29 mouse cellular contexts compared by ENCODE assay signal in the genomic region with DNA sequence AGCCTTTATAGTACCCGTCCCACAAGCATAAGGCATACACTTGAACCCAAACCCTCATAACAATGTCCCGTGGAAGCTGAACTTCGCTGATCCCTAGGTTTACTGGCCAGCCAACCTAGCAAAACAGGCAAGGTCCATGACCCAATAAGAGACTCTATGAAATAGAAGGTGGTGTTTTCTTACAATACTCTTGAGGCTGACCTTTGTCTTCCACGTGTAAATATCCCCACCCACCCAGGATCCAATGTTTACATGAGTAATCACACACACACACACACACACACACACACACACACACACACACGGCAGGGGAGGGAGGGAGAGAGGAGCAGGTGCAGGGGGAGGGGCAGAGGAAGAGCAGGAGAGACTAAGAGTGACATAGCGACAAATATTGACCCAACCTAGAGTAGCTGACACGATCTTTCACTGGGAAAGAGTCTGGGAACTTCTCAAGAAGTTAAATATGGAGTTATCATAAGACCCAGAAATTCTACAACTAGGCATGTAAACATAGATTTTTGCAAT.
"Had no signal": no experiment of that assay in that cellular context is flagged by ENCODE, and none has a peak within 500 bp of the region (broad histone marks: within the 10 kb centered on the region; RNA-seq: fewer than 3 reads in every experiment).

No protein-coding gene starts in this region.

- H3K4me1 ChIP-seq: heart, embryonic 13.5 days; hindbrain, embryonic 10.5 days; hindbrain, embryonic 12.5 days; kidney, embryonic 15.5 days; limb, embryonic 13.5 days; limb, embryonic 15.5 days; liver, embryonic 13.5 days; liver, embryonic 15.5 days had no signal

- H3K4me2 ChIP-seq: heart, embryonic 11.5 days; heart, embryonic 13.5 days; heart, embryonic 15.5 days; hindbrain, embryonic 12.5 days; hindbrain, embryonic 14.5 days; kidney, embryonic 15.5 days; limb, embryonic 13.5 days; limb, embryonic 15.5 days; liver, embryonic 13.5 days; liver, embryonic 15.5 days had no signal

- ATAC-seq: forebrain, postnatal 0 days; hindbrain, embryonic 16.5 days; inflammation-experienced regulatory T-cells, adult 6 months had no signal

- DNase-seq: forebrain, postnatal 0 days; gastrocnemius, postnatal 14 days; gastrocnemius, postnatal 36 days; heart, adult 11 months; heart, adult 2 months; heart, postnatal 14 days; heart, postnatal 4 days; kidney, adult 11 months; kidney, adult 2 months; kidney, adult 9 months; kidney, postnatal 14 days; kidney, postnatal 4 days; layer of hippocampus, adult 9-11 months; layer of hippocampus, postnatal 36 days; left cerebral cortex, postnatal 4 days; liver, embryonic 13.5 days had no signal

- H3K9ac ChIP-seq: forebrain, postnatal 0 days; heart, embryonic 13.5 days; heart, embryonic 15.5 days; hindbrain, embryonic 12.5 days; hindbrain, embryonic 14.5 days; kidney, embryonic 15.5 days; limb, embryonic 13.5 days; limb, embryonic 15.5 days; liver, embryonic 13.5 days; liver, embryonic 15.5 days had no signal

- H3K27me3 ChIP-seq: heart, embryonic 13.5 days; heart, embryonic 15.5 days; hindbrain, embryonic 12.5 days; kidney, embryonic 15.5 days; limb, embryonic 13.5 days; limb, embryonic 15.5 days; liver, embryonic 13.5 days; liver, embryonic 15.5 days had no signal

- H3K27ac ChIP-seq: heart, adult 2 months; heart, embryonic 13.5 days; heart, embryonic 15.5 days; hindbrain, embryonic 10.5 days; hindbrain, embryonic 12.5 days; hindbrain, embryonic 14.5 days; kidney, embryonic 15.5 days; kidney, postnatal 0 days; limb, embryonic 13.5 days; limb, embryonic 15.5 days; liver, embryonic 13.5 days; liver, embryonic 15.5 days had no signal

- H3K36me3 ChIP-seq: heart, embryonic 13.5 days; heart, embryonic 15.5 days; hindbrain, embryonic 10.5 days; hindbrain, embryonic 12.5 days; kidney, embryonic 15.5 days; limb, embryonic 13.5 days; limb, embryonic 15.5 days; liver, embryonic 13.5 days; liver, embryonic 15.5 days had no signal

- H3K9me3 ChIP-seq: heart, embryonic 13.5 days; heart, embryonic 15.5 days; hindbrain, embryonic 10.5 days; hindbrain, embryonic 12.5 days; kidney, embryonic 15.5 days; limb, embryonic 13.5 days; limb, embryonic 15.5 days; liver, embryonic 13.5 days; liver, embryonic 15.5 days had no signal

- H3K4me3 ChIP-seq: heart, adult 2 months; heart, embryonic 13.5 days; heart, embryonic 15.5 days; hindbrain, embryonic 10.5 days; hindbrain, embryonic 12.5 days; kidney, embryonic 15.5 days; limb, embryonic 13.5 days; limb, embryonic 15.5 days; liver, embryonic 13.5 days; liver, embryonic 15.5 days had no signal
